Mouse (Mus musculus): ENCODE data around the gene Crip3. TPM values are rescaled to one million over a fixed set of nuclear protein-coding genes. Genes with fewer than 3 reads are reported as not detected.

Gene Crip3
- total RNA-seq, 2 experiments from 2014 or later, result 4.7 to 4.8 TPM

GRCm38 (mm10) chr17:46454539-46454938 lies 25.8 kb downstream of the Crip3 start:
- DNase-seq (ENCODE audit: low spot score in 2 of 2), result no peak

GRCm38 (mm10) chr17:46455110-46455691 lies 26.5 kb downstream of the Crip3 start:
- DNase-seq (ENCODE audit: low spot score in 2 of 2), result no peak

- DNase-seq (ENCODE audit: low spot score in 2 of 2), result peak in 1 of 2 experiments; percentile 46
These were observed 29.1 kb downstream of the Crip3 start for GRCm38 (mm10) chr17:46457791-46458190.

GRCm38 (mm10) chr17:46458439-46458838 lies 29.7 kb downstream of the Crip3 start:
- DNase-seq (ENCODE audit: low spot score in 2 of 2), result no peak

GRCm38 (mm10) chr17:46460673-46461072 lies 31.9 kb downstream of the Crip3 start:
- no peak for DNase-seq (ENCODE audit: low spot score in 2 of 2)

- DNase-seq (ENCODE audit: low spot score in 2 of 2), result no peak
These were observed 32.6 kb downstream of the Crip3 start for GRCm38 (mm10) chr17:46461347-46461746.

- DNase-seq (ENCODE audit: low spot score in 2 of 2), result no peak
These were observed 33.5 kb downstream of the Crip3 start for GRCm38 (mm10) chr17:46462226-46462625.

GRCm38 (mm10) chr17:46467830-46468229 lies 39.1 kb downstream of the Crip3 start:
- DNase-seq (ENCODE audit: low spot score in 2 of 2), result peak in 1 of 2 experiments; percentile 47

GRCm38 (mm10) chr17:46476601-46477000 lies 47.9 kb downstream of the Crip3 start:
- DNase-seq (ENCODE audit: low spot score in 2 of 2), result no peak

GRCm38 (mm10) chr17:46477286-46477685 lies 48.6 kb downstream of the Crip3 start:
- DNase-seq (ENCODE audit: low spot score in 2 of 2), result no peak

Other genes with a start within 250 kb of the Crip3 start
- gene Polh, start 226.3 kb upstream of the Crip3 start, total RNA-seq (2021), result 1 to 10 TPM; 4.7 to 5.9 TPM
- gene Xpo5, start 226.1 kb upstream of the Crip3 start, total RNA-seq (2021), result 10 to 100 TPM; 46.6 to 47.2 TPM
- 10 to 100 TPM; 36.0 to 38.5 TPM for gene Polr1c, start 180.9 kb upstream of the Crip3 start, total RNA-seq (2021)
- gene Yipf3, start 180.8 kb upstream of the Crip3 start, total RNA-seq (2021), result 10 to 100 TPM; 85.0 to 99.1 TPM
- 10 to 100 TPM; 62.4 to 68.0 TPM for gene Lrrc73, start 175.4 kb upstream of the Crip3 start, total RNA-seq (2021)
- 10 to 100 TPM; 44.1 to 47.2 TPM for gene Tjap1, start 145.9 kb upstream of the Crip3 start, total RNA-seq (2021)
- gene Dlk2, start 131.5 kb upstream of the Crip3 start, total RNA-seq (2021), result 10 to 100 TPM; 47.4 to 49.0 TPM
- 1 to 10 TPM; 7.7 to 8.6 TPM for gene Abcc10, start 100.6 kb upstream of the Crip3 start, total RNA-seq (2021)
- 10 to 100 TPM; 46.3 to 53.0 TPM for gene Zfp318, start 45.2 kb upstream of the Crip3 start, total RNA-seq (2021)
- under 1 TPM in 1 of 2 experiments, not detected in 1; 0.43 TPM for gene Slc22a7, start 9.5 kb downstream of the Crip3 start, total RNA-seq (2021)
- 100 to 1,000 TPM; 117 to 120 TPM for gene Ttbk1, start 58.7 kb downstream of the Crip3 start, total RNA-seq (2021)
- gene Dnph1, start 67.8 kb downstream of the Crip3 start, total RNA-seq (2021), result 1 to 10 TPM; 5.1 to 5.9 TPM
- gene Cul9, start 117.5 kb downstream of the Crip3 start, total RNA-seq (2021), result 10 to 100 TPM; 61.8 to 66.4 TPM
- 10 to 100 TPM; 80.8 to 89.0 TPM for gene Srf, start 127.2 kb downstream of the Crip3 start, total RNA-seq (2021)
- 1 to 10 TPM; 8.0 to 9.0 TPM for gene Ptk7, start 200.6 kb downstream of the Crip3 start, total RNA-seq (2021)
- 10 to 100 TPM; 22.4 to 22.6 TPM for gene Klc4, start 217.1 kb downstream of the Crip3 start, total RNA-seq (2021)
- 10 to 100 TPM; 53.1 to 60.7 TPM for gene Mrpl2, start 217.3 kb downstream of the Crip3 start, total RNA-seq (2021)
- gene Cul7, start 221.4 kb downstream of the Crip3 start, total RNA-seq (2021), result 10 to 100 TPM; 18.9 to 20.2 TPM
- gene Rrp36, start 245.4 kb downstream of the Crip3 start, total RNA-seq (2021), result 10 to 100 TPM; 17.2 to 19.7 TPM
- 100 to 1,000 TPM in 1 of 2 experiments, 10 to 100 TPM in 1; 97.2 to 109 TPM for gene Mea1, start 249.9 kb downstream of the Crip3 start, total RNA-seq (2021)